Mouse (Mus musculus) megakaryocyte, embryonic 14.5 days (primary cell): Measurements from ENCODE around the gene Dgkd.

Experiments used
- FLI1 ChIP-seq: IDR thresholded peaks from 2 replicates; pipeline ENCODE4 v1.6.1; 2012; ENCODE audit warnings: low read length, inconsistent platforms, mixed read lengths
- GATA1 ChIP-seq: IDR thresholded peaks from 3 replicates; pipeline ENCODE4 v1.6.1; 2012; ENCODE audit warnings: mixed read lengths, low read length, inconsistent platforms, borderline replicate concordance

DNA sequence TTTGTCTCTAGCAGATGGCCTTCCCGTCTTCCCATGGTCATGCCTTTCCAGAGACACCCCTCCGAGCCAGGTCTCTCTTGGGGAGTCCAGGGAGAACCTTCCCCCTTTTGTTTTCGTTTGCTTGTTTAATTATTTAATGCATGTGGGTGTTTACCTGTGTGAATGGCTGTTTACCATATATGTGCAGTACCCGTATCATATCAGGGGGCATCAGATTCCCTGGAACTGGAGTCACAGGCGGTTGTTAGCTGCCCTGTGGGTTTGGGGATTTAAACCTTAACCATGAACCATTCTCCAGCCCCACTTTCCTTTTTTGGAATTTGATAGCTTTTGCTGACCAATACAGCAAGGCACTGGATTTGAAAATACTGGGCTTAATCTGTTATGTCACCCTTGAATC, 27.8 kb upstream of the Dgkd start:
- TF ChIP-seq FLI1 (no peak), GATA1 (no peak)
